Mouse (Mus musculus) gastrocnemius, adult 18-20 months (tissue): Measurements from ENCODE around the gene Hnf4a. TPM values are rescaled to one million over a fixed set of nuclear protein-coding genes. Genes with fewer than 3 reads are reported as not detected.

Source experiments
- DNase-seq: peaks from one replicate; pipeline ENCODE4 v3.0.0; 2021; ENCODE audit warnings: low spot score
- total RNA-seq, 2 experiments: library from RNA; stranded (reverse); gene quantifications; 2 replicates each; pipeline ENCODE4 v1.2.3; 2021

The Hnf4a gene
- total RNA-seq, 2 experiments from 2014 or later, result 0.21 to 0.28 TPM

DNA sequence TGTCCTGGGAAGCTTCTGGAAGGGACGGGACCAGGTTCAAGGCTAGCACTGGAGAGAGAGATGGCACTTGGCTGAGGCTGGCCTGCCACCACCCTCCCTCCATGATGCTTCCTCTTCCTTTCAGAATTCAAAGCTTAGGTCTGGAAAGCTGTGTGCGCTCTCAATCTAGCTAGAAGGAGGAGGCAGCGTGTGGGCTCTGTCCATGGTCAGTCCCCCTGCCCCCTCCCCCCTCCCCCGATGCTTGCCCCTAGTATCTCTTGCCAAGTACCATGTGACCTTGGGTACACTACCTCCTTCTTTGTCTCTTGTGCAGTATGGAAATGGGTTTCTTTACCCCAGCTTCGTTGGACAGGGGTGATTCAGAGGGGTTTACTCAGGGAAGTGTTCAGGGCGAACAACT, 42.2 kb downstream of the Hnf4a start:
- DNase-seq, result no peak

DNA sequence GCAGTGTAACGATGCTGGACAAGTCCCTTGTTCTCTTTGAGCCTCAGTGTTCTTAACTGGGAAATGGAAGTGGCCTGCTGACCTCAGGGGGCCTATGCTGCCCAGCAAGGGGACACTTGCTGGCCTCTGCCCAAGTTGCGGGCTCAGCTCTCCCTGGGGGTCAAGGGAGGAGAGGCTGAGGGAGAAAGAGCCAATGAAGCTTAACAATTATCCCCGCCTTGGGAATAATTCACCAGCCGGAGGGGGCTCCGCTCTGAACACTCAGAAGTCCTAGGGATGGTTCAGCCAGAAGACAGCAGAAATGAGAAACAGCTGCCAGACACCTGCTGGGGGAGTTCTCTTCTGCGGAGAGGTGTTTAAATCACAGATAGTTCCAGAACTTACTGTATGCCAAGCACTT, 43.2 kb downstream of the Hnf4a start:
- DNase-seq, result no peak

DNA sequence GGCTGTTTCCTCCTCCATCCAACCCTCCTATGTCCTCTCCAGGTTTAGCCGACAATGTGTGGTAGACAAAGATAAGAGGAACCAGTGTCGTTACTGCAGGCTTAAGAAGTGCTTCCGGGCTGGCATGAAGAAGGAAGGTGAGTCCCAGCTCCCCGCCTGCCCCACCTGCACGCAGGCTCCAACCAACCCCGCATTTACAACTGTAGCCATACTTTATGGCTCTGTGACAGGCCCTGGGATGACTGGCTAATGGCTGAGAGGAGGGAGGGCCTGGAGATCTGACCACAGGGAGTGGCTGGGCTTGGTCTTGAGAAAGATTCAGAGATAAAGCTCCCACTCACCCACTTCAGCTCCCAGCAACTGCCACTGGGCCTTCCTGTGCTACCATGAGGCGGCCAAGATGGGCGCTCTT, 45.9 kb downstream of the Hnf4a start:
- no peak for DNase-seq

DNA sequence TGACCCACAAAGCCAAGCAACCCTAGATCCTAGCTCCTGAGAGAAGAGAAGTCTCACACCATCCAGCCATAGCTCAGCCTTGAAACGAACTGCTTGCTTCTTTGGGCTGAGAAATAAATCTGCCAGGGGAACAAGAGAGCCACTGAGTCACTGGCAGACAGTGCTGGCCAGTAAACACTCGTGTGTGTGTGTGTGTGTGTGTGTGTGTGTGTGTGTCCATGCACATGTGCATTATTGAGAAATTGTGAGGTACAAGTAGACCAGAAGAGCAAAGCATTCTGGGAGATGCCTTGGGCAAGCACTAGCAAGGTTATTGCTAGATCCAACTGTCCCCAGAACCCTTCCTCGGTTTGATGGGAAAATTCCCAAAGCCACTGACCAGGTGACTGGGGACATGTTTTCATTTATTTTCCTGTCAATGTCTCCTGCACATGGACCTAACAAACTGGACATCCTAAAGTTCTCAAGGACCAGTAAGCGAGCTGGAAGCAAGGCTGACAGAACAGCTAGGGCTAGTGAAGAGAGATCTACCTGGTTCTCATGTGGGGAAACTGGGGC, 47.9 kb downstream of the Hnf4a start:
- no peak for DNase-seq

DNA sequence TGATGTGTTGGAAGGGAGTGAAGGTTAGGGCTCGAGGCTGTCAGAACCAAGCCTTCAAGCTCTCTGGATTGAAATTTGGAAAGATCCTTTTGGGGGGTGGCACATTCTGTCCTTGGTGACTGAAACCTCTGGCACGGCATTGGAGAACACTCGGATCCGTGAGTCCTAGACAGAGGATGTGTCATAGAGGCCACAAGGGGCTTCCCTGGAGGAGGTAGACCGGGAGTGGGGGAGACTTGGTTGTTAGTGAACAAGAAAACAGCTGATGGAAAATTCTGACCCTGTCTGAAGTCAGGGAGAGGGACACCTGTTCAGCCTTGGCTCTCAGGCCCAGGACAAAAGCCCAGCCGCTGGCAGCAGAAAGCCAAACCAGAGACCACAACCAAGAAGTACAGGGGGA, 48.4 kb downstream of the Hnf4a start:
- no peak for DNase-seq

DNA sequence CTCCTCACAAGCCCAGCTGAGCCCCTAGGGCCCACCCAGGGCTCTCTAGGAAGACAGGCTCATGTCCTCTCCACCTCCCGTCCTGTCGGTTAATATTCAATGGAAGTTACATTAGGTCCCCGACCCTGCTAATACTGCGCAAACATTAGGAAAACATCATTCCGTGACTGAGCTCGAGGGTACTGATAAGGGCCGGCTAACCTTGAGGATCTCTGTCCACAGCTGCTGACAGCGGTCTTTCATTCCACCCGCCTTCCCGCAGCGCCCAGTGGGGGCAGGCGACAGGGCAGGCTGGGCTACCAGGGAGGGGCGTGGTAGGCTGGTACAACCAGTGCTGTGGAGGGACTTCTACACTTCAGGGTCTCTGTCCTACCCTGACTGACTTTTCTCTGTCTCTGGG, 48.8 kb downstream of the Hnf4a start:
- DNase-seq, result no peak

DNA sequence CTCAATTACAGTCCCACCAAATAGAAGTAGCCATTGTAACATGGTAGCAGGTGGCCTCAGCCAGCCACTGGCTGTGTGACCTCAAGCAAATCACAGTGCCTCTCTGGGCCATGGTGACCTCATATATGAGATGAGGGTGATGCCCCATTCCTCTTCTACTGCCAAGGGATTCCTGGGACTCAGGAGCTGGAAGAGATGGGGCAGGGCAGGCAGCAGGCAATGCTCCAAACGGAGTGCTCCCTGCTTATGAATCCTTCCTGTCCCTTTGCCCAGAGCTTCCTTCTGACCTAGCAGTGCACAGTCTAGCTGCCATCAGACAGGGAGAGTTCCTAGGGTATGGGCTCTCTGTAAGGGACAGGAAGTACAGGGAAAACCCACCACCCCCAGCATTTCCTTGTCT, 51.9 kb downstream of the Hnf4a start:
- no peak for DNase-seq

DNA sequence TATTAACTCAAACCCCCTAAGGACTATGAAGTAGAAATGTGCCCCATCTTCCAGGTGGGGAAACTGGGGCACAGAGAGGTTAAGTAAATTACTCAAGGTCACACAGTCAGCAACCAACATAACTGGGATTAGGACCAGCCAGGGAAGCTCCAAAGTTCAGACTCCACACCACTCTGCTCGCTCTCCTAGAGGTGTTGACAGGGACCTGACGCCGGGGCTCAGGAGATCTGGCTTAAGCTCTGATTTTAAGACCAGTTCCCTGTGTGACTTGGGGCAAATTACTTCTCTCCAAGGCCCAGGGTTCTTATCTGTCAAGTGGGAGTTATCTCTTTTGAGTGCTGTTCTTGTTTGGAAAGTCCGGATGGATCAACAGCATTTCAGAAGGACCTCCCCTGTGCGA, 52.6 kb downstream of the Hnf4a start:
- no peak for DNase-seq

DNA sequence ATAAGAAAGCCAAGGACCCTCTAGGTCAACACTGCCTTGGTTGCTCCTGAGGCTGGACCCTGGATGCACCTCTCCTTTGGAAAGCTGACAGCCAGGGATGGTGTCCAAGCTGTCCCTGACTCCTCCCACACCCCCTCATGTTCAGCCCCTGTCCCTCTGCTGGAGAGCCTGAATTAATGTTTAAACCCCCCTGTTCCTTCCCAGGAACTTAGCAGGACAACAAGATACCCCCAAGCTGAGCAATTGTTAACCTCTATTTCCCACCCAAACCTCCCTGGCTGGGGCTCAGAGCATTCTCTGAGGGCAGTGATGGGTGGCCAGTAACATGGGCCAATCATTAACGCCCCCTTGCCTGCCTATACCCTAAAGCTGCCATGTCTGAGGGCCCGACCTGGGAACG, 53.6 kb downstream of the Hnf4a start:
- DNase-seq, result no peak

DNA sequence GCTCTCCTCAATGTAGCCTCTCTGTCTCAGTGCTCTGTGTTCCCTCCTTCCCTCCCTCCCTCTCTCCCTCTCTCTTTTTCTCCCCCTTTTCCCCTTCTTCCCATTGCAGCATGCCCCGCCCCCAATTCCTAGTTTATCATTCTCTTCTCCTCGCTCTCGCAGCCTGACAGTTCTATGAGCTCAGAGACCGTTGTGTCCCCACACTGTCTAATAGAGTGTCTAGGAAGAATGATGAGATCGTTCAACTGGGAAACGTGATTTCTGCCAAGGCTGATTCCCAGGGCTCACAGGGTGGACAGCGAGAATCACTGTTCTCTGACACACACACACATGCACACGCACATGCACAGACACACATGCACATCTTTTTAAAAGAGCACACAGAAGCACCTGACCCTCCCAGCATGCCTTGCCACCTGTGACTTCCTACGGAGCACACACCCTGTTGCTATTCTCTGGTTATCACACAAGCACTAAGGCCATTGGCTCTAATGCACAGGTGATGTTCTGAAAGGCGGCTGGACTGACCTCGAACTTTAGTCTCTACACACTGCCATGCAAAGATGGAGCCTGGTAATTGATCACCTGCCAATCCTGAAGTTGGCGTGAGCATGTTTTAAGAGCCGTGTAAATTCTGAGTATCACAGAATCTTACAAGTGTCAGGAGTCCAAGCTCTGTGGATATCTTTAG, 54.8 kb downstream of the Hnf4a start:
- no peak for DNase-seq

DNA sequence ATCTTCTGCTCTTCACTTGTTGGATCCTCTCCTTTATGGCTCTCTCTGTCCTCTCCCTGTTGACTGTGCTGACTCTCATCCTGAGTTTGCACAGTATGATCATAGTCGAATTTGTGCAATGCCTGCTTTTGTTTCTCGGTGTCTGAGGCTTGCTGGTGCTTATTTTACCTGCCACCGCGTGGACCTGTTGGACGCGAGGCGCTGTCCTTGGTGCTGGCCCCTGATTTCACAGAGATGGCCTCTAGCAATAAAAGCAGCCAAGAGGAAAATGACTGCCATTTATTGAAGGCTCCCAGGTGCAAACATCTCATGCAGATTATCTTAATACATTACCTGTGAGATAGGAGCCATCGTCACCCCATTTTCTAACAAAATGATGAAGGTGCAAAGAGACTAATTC, 58.0 kb downstream of the Hnf4a start:
- DNase-seq, result no peak

DNA sequence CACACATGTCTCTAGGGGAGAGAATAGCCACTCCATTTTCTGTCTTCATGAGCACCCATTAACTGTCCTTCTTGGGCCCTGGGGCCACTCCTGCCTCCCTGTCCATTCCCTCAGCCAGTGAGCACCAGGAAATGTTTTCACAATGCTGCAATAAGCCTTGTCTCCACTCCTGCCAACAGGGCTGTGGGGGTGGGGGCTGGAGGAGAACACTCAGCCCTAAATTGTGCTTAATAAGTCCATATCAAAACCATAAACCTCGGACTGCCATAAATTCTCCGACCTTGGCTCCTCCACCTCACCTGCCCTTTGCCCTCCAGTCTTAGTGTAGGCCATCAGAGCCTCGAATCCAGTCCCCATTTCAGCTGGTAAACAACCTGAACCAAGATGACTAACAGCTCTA, 67.7 kb downstream of the Hnf4a start:
- no peak for DNase-seq

DNA sequence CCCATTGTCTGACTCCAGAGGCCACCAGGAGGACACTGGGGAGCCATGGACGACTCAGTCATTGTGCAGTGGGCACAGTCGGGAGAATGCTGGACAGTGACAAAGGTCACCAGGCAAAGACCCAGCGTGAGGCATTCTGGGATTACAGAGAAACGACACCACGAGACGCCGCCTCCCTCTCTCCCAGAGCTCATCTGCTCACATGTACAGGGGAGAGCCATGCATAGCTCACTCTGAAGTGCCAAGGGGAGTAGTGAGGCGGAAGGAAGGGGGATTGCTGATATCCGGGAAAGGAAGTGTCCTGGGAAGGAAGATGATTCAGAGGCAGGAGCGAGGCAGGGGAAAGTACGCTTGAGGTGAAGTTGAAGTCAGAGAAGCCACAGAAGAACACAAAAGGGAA, 68.6 kb downstream of the Hnf4a start:
- no peak for DNase-seq

DNA sequence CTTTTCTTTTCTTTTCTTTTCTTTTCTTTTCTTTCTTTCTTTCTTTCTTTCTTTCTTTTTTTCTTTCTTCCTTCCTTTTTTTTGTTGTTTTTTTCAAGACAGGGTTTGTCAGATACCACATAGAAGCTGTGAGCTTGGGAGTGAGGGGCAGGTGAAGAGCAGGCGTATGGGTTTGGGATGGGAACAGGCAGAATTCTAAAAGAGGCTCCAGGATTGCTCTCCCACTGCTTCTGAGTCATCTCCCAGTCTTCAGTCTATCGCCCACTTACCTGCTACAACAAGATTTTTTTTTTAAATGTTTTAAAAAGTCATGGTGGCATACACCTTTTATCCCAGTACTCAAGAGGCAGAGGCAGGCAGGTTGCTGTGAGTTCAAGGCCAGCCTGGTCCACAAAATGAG, 71.4 kb downstream of the Hnf4a start:
- no peak for DNase-seq

DNA sequence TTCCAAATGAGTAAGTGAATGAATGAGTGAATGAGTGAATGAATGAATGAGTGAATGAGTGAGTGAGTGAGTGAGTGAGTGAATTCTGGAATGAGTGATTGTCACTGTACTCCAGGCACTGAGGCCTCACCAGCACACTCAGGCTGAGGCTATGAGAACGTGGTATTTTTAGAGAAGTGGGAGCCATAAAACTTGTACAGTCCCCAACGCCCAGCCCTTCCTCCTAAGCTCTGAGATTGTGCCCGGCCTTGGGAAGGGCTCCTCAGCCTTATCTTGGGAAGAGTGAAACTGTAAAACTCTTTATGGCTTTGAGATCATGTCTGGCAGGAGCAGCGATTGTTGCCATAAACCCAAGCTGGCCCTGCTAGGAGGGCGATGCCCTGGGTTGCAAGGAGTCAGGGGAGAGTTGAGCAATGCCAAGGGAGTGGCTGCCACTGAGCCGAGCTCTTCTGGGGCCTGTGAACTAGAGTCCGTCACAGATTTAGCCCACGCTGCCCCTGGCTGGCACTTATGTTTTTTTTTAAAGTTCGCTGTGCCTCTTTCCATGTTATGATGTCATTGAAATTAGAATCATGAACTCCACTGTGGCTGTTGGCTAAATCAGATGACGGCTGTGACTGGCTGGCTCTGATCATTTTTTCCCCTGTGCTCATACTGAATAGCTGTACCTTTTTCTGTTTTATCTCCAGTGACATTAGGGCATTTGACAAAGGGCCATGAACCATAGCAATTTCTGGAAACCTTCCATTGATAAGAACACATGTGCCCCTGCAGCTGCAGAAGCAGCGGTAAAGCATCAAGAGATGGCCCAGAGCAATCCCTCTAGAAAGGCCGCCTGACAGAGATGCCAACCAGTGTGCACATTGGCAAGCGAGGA, 73.7 kb downstream of the Hnf4a start:
- no peak for DNase-seq

DNA sequence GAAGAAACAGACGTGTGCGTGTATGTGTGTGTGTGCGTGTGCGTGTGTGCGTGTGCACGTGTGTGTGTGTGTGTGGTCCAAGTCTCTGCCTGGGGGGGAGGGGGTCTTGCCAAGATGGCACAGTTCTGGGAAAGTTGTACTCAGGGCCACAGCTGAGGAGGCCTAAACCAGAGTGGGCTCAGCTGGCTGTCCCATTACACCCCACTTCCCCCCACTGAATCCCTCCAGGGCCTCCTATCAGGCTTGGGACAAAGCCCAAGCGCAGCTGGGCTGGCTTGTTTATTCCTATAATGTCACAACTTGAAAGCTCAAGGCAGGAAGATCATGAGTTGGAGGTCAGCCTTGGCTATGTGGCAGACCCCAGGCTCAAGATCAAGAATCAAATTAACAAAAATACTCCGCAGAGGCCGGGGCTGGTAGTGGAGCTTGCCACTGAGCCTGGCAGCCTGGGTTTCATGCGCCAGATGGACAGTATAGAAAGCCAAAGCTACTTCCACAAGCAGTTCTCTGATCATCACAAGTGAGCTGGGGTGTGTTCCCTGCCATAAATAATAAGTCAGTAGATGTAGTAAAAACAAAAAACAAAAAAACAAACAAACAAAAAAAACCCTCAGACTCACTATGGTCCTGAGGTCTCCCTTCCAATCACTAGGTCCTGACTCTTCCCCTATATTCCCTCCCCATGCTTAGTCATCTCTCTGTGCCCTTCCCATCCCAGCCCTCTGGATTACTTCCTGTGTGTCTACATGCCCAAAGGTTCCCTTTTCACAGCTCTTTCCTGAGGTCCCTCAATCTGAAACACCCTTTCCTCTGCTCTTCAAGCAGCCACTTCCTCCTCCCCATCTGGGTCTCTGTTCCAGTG, 76.8 kb downstream of the Hnf4a start:
- DNase-seq, result no peak

DNA sequence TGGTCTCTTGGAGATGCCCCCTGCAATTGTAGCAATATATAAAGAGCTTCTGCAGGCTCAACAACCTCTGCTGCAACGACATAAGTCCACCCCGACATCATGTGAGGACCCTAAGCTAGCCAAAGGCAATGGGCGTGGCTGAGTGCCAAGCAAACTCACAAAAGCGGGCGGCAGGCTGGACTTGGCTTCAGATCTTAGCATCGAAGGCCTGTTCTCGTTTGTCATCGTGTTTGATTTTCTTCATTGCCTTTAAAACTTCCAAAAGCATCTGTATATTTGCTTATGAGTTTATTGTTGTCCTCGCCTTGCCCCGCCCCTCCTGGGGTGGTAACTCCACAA, 77.4 kb downstream of the Hnf4a start:
- no peak for DNase-seq

DNA sequence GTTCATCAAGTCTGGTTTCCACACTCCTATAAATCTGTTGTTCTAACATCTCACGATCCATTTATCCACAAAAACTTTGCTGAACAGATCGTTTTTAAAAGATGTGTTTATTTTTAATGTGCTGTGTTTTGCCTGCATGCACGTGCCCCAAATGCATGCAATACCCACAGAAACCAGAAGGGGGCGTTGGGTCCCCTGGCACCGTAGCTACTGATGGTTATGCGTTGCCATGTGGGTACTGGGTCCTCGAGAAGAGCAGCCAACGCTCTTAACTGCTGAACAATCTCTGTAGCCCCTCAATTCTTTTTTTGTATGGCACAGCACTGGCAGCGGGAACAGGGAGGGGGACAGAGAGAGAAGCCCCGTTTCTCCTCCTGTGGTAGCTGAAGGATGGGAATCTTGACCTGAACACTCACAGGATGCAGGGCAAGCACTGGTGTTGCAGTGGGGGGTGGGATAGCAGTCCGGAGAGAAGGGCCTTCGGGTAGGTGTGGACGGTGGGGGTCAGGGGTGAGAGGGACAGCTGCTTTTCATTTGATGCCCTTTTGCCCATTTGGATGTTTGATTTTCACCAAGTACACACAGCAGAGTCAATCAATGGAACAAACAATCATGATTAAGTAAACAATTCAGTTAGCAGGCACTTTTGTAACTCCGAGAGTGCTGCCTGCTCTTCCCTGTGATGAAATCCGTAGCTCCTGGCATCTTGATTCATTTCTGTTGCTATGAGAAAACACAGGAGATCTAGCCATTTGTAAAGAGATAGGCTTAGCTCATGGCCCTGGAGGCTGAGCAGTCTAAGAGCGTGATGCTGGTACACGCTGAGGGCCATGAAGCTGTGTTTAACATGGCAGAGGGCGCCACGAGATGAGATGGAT, 80.0 kb downstream of the Hnf4a start:
- no peak for DNase-seq

DNA sequence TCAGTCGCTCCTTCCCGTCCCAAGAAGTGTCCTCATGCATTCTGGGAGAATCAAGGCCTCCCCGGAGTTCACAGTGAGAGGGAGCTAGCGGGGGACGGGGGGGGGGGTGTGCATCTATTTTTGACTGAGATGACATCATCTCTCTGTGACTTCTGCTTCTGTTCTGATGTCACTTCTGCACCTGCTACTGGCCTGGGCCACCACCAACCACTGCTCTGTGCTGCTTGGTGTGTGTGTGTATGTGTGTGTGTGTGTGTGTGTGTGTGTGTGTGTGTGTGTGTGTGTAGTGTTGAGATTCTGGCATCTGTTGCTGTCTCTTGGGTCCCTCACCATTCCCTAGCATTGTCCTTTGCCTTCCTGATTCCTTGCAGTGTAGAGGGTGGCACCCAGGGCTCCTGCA, 80.9 kb downstream of the Hnf4a start:
- no peak for DNase-seq

DNA sequence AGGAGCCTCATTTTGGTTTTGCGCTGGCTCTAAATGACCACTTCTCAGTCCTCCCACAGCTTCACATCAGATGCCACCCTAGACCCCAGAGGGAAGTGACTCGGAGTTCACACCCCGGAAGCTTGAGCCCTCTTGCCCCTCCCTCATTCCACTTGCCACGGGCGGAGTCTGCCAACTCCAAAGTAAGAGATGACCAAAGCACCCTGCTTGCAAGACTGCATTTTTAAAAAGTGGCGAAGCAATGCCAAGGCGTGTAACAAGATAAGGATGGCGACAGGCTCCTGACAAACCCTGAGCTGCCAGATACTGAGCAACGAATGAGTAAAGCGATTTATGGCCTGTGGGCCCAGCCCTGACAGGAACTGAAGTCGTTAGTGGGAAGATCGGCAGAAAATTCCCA, 83.6 kb downstream of the Hnf4a start:
- DNase-seq, result no peak

DNA sequence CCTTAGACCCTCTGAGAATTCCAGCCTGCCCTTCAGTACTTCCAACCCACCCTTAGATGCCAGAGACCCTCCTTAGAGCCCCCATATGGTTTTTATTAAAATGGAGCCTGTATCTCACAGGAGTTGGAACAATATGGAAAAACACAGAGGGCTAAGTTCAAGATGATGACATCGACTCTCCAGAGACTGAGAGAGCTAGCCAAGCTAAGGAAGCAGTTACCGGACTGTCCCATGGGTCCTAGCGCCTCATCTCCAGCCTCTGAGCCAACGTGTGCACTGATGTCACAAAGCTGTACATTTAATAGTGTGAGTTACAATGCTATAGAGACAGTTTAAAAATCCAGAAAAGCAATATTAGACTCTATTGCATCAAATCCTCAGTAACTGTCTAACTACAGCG, 84.4 kb downstream of the Hnf4a start:
- no peak for DNase-seq
